Mouse (Mus musculus) urinary bladder, postnatal 25 days (tissue): ENCODE measurements around the gene Glrx2.
A peak's percentile ranks its signal among the peaks of the same experiment; 100 is the strongest.

Source experiments
- DNase-seq: peaks from one replicate; pipeline ENCODE4 v3.0.0; 2022; ENCODE audit warnings: low spot score

The Glrx2 gene

GRCm38 (mm10) chr1:143745871-143746270 is 29.7 kb downstream of the Glrx2 start:
- DNase-seq = no peak

- no peak for DNase-seq
Observed at GRCm38 (mm10) chr1:143762159-143762558, 46.0 kb downstream of the Glrx2 start.

- no peak for DNase-seq
Observed at GRCm38 (mm10) chr1:143764443-143764842, 48.3 kb downstream of the Glrx2 start.

- DNase-seq = no peak
Observed at GRCm38 (mm10) chr1:143765801-143766200, 49.7 kb downstream of the Glrx2 start.

GRCm38 (mm10) chr1:143766238-143766637 is 50.1 kb downstream of the Glrx2 start:
- no peak for DNase-seq

- no peak for DNase-seq
Observed at GRCm38 (mm10) chr1:143770444-143771109, 54.4 kb downstream of the Glrx2 start.

- no peak for DNase-seq
Observed at GRCm38 (mm10) chr1:143773082-143773481, 56.9 kb downstream of the Glrx2 start.

- DNase-seq = no peak
Observed at GRCm38 (mm10) chr1:143773909-143774308, 57.8 kb downstream of the Glrx2 start.

- DNase-seq = peak; percentile 97
Observed at GRCm38 (mm10) chr1:143776446-143777411, 60.6 kb downstream of the Glrx2 start, which contains the start of the genes Trove2 and Uchl5. Trove2 (minus strand) TSS chr1:143777068. Uchl5 (plus strand) TSS chr1:143777272.

GRCm38 (mm10) chr1:143777558-143778218 is 61.5 kb downstream of the Glrx2 start:
- no peak for DNase-seq

GRCm38 (mm10) chr1:143788584-143789227 is 72.6 kb downstream of the Glrx2 start:
- DNase-seq = peak; percentile 18
